Mouse (Mus musculus) cerebellum, adult 9-11 months (tissue): ENCODE measurements around the gene Gcg.

Experiments used
- DNase-seq: peaks from one replicate; pipeline ENCODE4 v3.0.0; 2022

Gene Gcg

GRCm38 (mm10) chr2:62459241-62460174, 23.9 kb downstream of the Gcg start:
- DNase-seq, result no peak

GRCm38 (mm10) chr2:62458070-62458469, 25.4 kb downstream of the Gcg start:
- no peak for DNase-seq

- DNase-seq, result no peak
Measured at GRCm38 (mm10) chr2:62454991-62455390, 28.5 kb downstream of the Gcg start.

GRCm38 (mm10) chr2:62454033-62454432, 29.4 kb downstream of the Gcg start:
- DNase-seq, result no peak

GRCm38 (mm10) chr2:62450364-62450763, 33.1 kb downstream of the Gcg start:
- DNase-seq, result no peak

GRCm38 (mm10) chr2:62449692-62450346, 33.6 kb downstream of the Gcg start:
- no peak for DNase-seq

GRCm38 (mm10) chr2:62440802-62441544, 42.5 kb downstream of the Gcg start:
- no peak for DNase-seq

- DNase-seq, result no peak
Measured at GRCm38 (mm10) chr2:62440083-62440482, 43.4 kb downstream of the Gcg start.

GRCm38 (mm10) chr2:62431245-62431795, 52.1 kb downstream of the Gcg start:
- DNase-seq, result no peak

- no peak for DNase-seq
Measured at GRCm38 (mm10) chr2:62425941-62426340, 57.5 kb downstream of the Gcg start.
